Mouse (Mus musculus) C2C12 (cell line): ENCODE measurements around the gene Dnah3.

Source experiments
- CEBPB ChIP-seq: IDR thresholded peaks from one replicate; pipeline ENCODE4 v1.6.1; 2011; ENCODE audit warnings: low read depth, mild to moderate bottlenecking, control low read depth, moderate library complexity
- CTCF ChIP-seq: IDR thresholded peaks from one replicate; pipeline ENCODE4 v1.5.1; 2011; ENCODE audit not compliant: control insufficient read depth, insufficient read depth, insufficient read length
- MAX ChIP-seq: IDR thresholded peaks from one replicate; pipeline ENCODE4 v1.6.1; 2011; ENCODE audit warnings: mild to moderate bottlenecking, control low read depth
- MYOD1 ChIP-seq: IDR thresholded peaks from one replicate; pipeline ENCODE4 v1.6.1; 2011; ENCODE audit warnings: low read depth; ENCODE audit not compliant: control insufficient read depth, insufficient read length
- MYOG ChIP-seq: IDR thresholded peaks from one replicate; pipeline ENCODE4 v1.6.1; 2011; ENCODE audit not compliant: control insufficient read depth, insufficient read length; ENCODE audit errors: extremely low read depth
- USF1 ChIP-seq: IDR thresholded peaks from one replicate; pipeline ENCODE4 v1.6.1; 2011; ENCODE audit warnings: low read depth, mild to moderate bottlenecking, control low read depth, moderate library complexity

GRCm38 (mm10) chr7:120068114-120068513, 27.0 kb downstream of the Dnah3 start:
- TF ChIP-seq CEBPB: no peak
- no peak for TF ChIP-seq CTCF
- TF ChIP-seq MYOD1: no peak
- TF ChIP-seq MAX: no peak
- TF ChIP-seq MYOG: no peak
- no peak for TF ChIP-seq USF1
